In the genomic region with DNA sequence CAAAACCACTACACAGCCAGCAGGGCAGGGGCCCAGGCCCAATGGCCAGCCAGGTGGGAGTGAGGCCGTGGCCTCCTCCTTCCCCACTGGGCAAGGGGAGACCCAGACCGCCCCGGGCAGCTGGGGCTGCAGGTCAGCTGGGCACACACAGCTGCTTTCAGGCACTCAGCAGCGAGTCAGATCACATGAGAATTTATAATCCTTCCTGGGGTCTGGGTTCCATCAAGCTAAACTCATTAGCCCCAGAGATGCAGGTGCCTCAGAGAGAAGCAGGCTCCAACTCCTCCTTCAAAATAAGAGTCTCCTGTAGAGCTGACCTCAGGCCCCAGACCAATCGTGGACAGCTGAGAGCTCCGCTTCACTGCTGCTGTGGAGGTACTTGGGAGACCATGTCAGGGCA, we compare ENCODE assay signal across 13 mouse cellular contexts. TPM values are rescaled to one million over a fixed set of nuclear protein-coding genes. Genes with fewer than 3 reads are reported as not detected.
DNase-seq lines count a peak whose midpoint lies in the region; ATAC-seq lines count a peak whose summit lies in the region.
"Had no signal": no experiment of that assay in that cellular context is flagged by ENCODE, and none has a peak within 500 bp of the region (broad histone marks: within the 10 kb centered on the region; RNA-seq: fewer than 3 reads in every experiment).

No protein-coding gene starts in this region.

- H3K4me1 ChIP-seq in forebrain, embryonic 11.5 days (replicated peaks; ENCODE audit: control insufficient read depth, insufficient read depth, low read length) = peaks cover 11% of the 10 kb centered on the region; the same call in 1 of the 2 replicates
- H3K4me1 ChIP-seq in forebrain, embryonic 13.5 days = no peaks in the 10 kb centered on the region
- peaks cover 65% of the 10 kb centered on the region for H3K4me1 ChIP-seq in kidney, embryonic 15.5 days
- peaks cover 25% of the 10 kb centered on the region for H3K4me1 ChIP-seq in intestine, embryonic 15.5 days (replicated peaks)
- peaks cover 22% of the 10 kb centered on the region for H3K4me1 ChIP-seq in stomach, embryonic 15.5 days
- no peaks in the 10 kb centered on the region for H3K4me1 ChIP-seq in liver, embryonic 12.5 days

- H3K27me3 ChIP-seq in forebrain, embryonic 11.5 days (ENCODE audit: control insufficient read depth, insufficient read depth, low read length) = no peaks in the 10 kb centered on the region; the same call in 1 of the 2 replicates
- no peaks in the 10 kb centered on the region for H3K27me3 ChIP-seq in forebrain, embryonic 13.5 days
- H3K27me3 ChIP-seq in kidney, embryonic 15.5 days = no peaks in the 10 kb centered on the region
- no peaks in the 10 kb centered on the region for H3K27me3 ChIP-seq in intestine, embryonic 15.5 days (replicated peaks)
- no peaks in the 10 kb centered on the region for H3K27me3 ChIP-seq in stomach, embryonic 15.5 days (replicated peaks)
- no peaks in the 10 kb centered on the region; the same call in 1 of the 2 replicates for H3K27me3 ChIP-seq in liver, embryonic 12.5 days (replicated peaks)

- H3K9ac ChIP-seq in forebrain, embryonic 11.5 days (ENCODE audit: low read length) = no peak overlapping the region
- H3K9ac ChIP-seq in forebrain, embryonic 13.5 days = no peak overlapping the region
- H3K9ac ChIP-seq in kidney, embryonic 15.5 days = no peak overlapping the region
- no peak overlapping the region for H3K9ac ChIP-seq in intestine, embryonic 15.5 days
- H3K9ac ChIP-seq in stomach, embryonic 15.5 days = no peak overlapping the region
- H3K9ac ChIP-seq in liver, embryonic 12.5 days = no peak overlapping the region
- H3K9ac ChIP-seq: liver, embryonic 14.5 days had no signal

- 31% methylated on average over 6 of the region's 6 CpGs for WGBS in forebrain, embryonic 11.5 days
- 35% methylated on average over 6 of the region's 6 CpGs for WGBS in forebrain, embryonic 13.5 days
- WGBS in kidney, embryonic 15.5 days = 14% methylated on average over 6 of the region's 6 CpGs
- 30% methylated on average over 6 of the region's 6 CpGs for WGBS in intestine, embryonic 15.5 days
- WGBS in stomach, embryonic 15.5 days = 28% methylated on average over 6 of the region's 6 CpGs
- WGBS in liver, embryonic 12.5 days (ENCODE audit: insufficient replicate concordance) = 53% methylated on average over 6 of the region's 6 CpGs

- no peaks in the 10 kb centered on the region for H3K36me3 ChIP-seq in forebrain, embryonic 11.5 days (ENCODE audit: control insufficient read depth, insufficient read depth, low read length)
- no peaks in the 10 kb centered on the region for H3K36me3 ChIP-seq in forebrain, embryonic 13.5 days (ENCODE audit: poor library complexity, severe bottlenecking)
- no peaks in the 10 kb centered on the region for H3K36me3 ChIP-seq in kidney, embryonic 15.5 days
- no peaks in the 10 kb centered on the region for H3K36me3 ChIP-seq in intestine, embryonic 15.5 days
- H3K36me3 ChIP-seq in stomach, embryonic 15.5 days = no peaks in the 10 kb centered on the region
- no peaks in the 10 kb centered on the region for H3K36me3 ChIP-seq in liver, embryonic 12.5 days

- H3K4me2 ChIP-seq in forebrain, embryonic 11.5 days (ENCODE audit: low read depth, low read length, severe bottlenecking) = no peak overlapping the region
- no peak overlapping the region for H3K4me2 ChIP-seq in forebrain, embryonic 13.5 days
- H3K4me2 ChIP-seq in kidney, embryonic 15.5 days = no peak overlapping the region
- H3K4me2 ChIP-seq in intestine, embryonic 15.5 days (replicated peaks) = no peak overlapping the region
- no peak overlapping the region for H3K4me2 ChIP-seq in stomach, embryonic 15.5 days
- H3K4me2 ChIP-seq in liver, embryonic 12.5 days = no peak overlapping the region

- no peak overlapping the region for H3K27ac ChIP-seq in forebrain, embryonic 11.5 days (ENCODE audit: low read depth, low read length)
- H3K27ac ChIP-seq in forebrain, embryonic 13.5 days = no peak overlapping the region
- H3K27ac ChIP-seq in kidney, embryonic 15.5 days = peak overlapping the region; percentile 74
- H3K27ac ChIP-seq in intestine, embryonic 15.5 days = peak overlapping the region; percentile 51; the same call in 1 of the 2 replicates
- H3K27ac ChIP-seq in stomach, embryonic 15.5 days = no peak overlapping the region; the same call in 1 of the 2 replicates
- no peak overlapping the region for H3K27ac ChIP-seq in liver, embryonic 12.5 days
- H3K27ac ChIP-seq: liver, embryonic 14.5 days had no signal

- DNase-seq in forebrain, embryonic 11.5 days (ENCODE audit: low spot score) = no peak
- DNase-seq in kidney, postnatal 14 days = no peak
- DNase-seq in adrenal gland, postnatal 10 days = no peak
- DNase-seq: cerebellum, adult 8-10 months; kidney, adult 8-10 months; lung, postnatal 36 days had no signal

- 0 out of 2 replicates have a peak, but pooled peaks have one; percentile 11 for ATAC-seq in forebrain, embryonic 11.5 days (replicated peaks; ENCODE audit: low FRiP score)
- ATAC-seq in forebrain, embryonic 13.5 days = no peak
- peak; percentile 26; the same call in 1 of the 2 replicates for ATAC-seq in kidney, embryonic 15.5 days (replicated peaks; ENCODE audit: low FRiP score)
- ATAC-seq in intestine, embryonic 15.5 days = peak; percentile 42
- peak; percentile 37; the same call in 1 of the 2 replicates for ATAC-seq in stomach, embryonic 15.5 days (ENCODE audit: insufficient read depth, low FRiP score, low read depth)
- ATAC-seq in liver, embryonic 12.5 days = no peak

- H3K4me3 ChIP-seq in forebrain, embryonic 11.5 days (ENCODE audit: low read depth, low read length) = no peak overlapping the region
- no peak overlapping the region for H3K4me3 ChIP-seq in forebrain, embryonic 13.5 days
- no peak overlapping the region for H3K4me3 ChIP-seq in kidney, embryonic 15.5 days (replicated peaks)
- H3K4me3 ChIP-seq in intestine, embryonic 15.5 days (replicated peaks) = no peak overlapping the region
- H3K4me3 ChIP-seq in stomach, embryonic 15.5 days (replicated peaks) = no peak overlapping the region
- H3K4me3 ChIP-seq in liver, embryonic 12.5 days = no peak overlapping the region

- H3K9me3 ChIP-seq in forebrain, embryonic 11.5 days (ENCODE audit: control insufficient read depth, low read length) = no peaks in the 10 kb centered on the region
- H3K9me3 ChIP-seq in forebrain, embryonic 13.5 days (replicated peaks) = no peaks in the 10 kb centered on the region
- no peaks in the 10 kb centered on the region for H3K9me3 ChIP-seq in kidney, embryonic 15.5 days (replicated peaks)
- H3K9me3 ChIP-seq in intestine, embryonic 15.5 days = no peaks in the 10 kb centered on the region
- no peaks in the 10 kb centered on the region for H3K9me3 ChIP-seq in stomach, embryonic 15.5 days
- H3K9me3 ChIP-seq in liver, embryonic 12.5 days (replicated peaks) = no peaks in the 10 kb centered on the region

RNA-seq across cellular contexts. Expression of a gene that starts 15.2 kb away (rescaled TPM):
- 18.8 and 20.7 TPM in 2 replicates for polyA plus RNA-seq in forebrain, embryonic 11.5 days (2014; fragmentation: Nextera tagmentation; extraction: Ambion mirVana)
- 6.9 and 7.2 TPM in 2 replicates for polyA plus RNA-seq in forebrain, embryonic 13.5 days (2015; fragmentation: Nextera tagmentation; extraction: Ambion mirVana)
- polyA plus RNA-seq in kidney, embryonic 15.5 days (2015; fragmentation: Nextera tagmentation; extraction: Ambion mirVana) = 43.0 and 46.3 TPM in 2 replicates
- 17.4 and 22.4 TPM in 2 replicates for polyA plus RNA-seq in intestine, embryonic 15.5 days (2015; fragmentation: Nextera tagmentation; extraction: Ambion mirVana)
- 22.9 and 27.1 TPM in 2 replicates for polyA plus RNA-seq in stomach, embryonic 15.5 days (2015; fragmentation: Nextera tagmentation; extraction: Ambion mirVana)
- 3.3 and 4.4 TPM in 2 replicates for polyA plus RNA-seq in liver, embryonic 12.5 days (2016; fragmentation: Nextera tagmentation; extraction: Ambion mirVana)
- total RNA-seq in adrenal gland, postnatal 10 days (2021) = 10 to 100 TPM in 1 of 2 experiments, 1 to 10 TPM in 1; 7.9 to 10.1 TPM

RNA-seq across cellular contexts. Expression of a gene that starts 52.5 kb away (rescaled TPM):
- 0.47 and 0.71 TPM in 2 replicates for polyA plus RNA-seq in forebrain, embryonic 11.5 days (2014; fragmentation: Nextera tagmentation; extraction: Ambion mirVana)
- 0.13 and 0.45 TPM in 2 replicates for polyA plus RNA-seq in forebrain, embryonic 13.5 days (2015; fragmentation: Nextera tagmentation; extraction: Ambion mirVana)
- polyA plus RNA-seq in kidney, embryonic 15.5 days (2015; fragmentation: Nextera tagmentation; extraction: Ambion mirVana) = 0.08 and 0.09 TPM in 2 replicates
- 0.35 TPM in 1 of 2 replicates, not detected in the other for polyA plus RNA-seq in intestine, embryonic 15.5 days (2015; fragmentation: Nextera tagmentation; extraction: Ambion mirVana)
- 0.06 and 0.31 TPM in 2 replicates for polyA plus RNA-seq in stomach, embryonic 15.5 days (2015; fragmentation: Nextera tagmentation; extraction: Ambion mirVana)
- 0.10 TPM in 1 of 2 replicates, not detected in the other for polyA plus RNA-seq in liver, embryonic 12.5 days (2016; fragmentation: Nextera tagmentation; extraction: Ambion mirVana)
- not detected for total RNA-seq in adrenal gland, postnatal 10 days (2021)
- total RNA-seq: heart, adult 8-10 months had no signal

Comparison
In these comparisons a context has a peak if more than half of its experiments do, and no peak if none do; other contexts are left out.
1. ATAC-seq: peak in forebrain, embryonic 11.5 days (single experiment), kidney, embryonic 15.5 days (single experiment), intestine, embryonic 15.5 days (single experiment) and stomach, embryonic 15.5 days (single experiment); none in forebrain, embryonic 13.5 days (single experiment) and liver, embryonic 12.5 days (single experiment).
2. H3K27ac ChIP-seq: peak in kidney, embryonic 15.5 days (single experiment) and intestine, embryonic 15.5 days (single experiment); none in forebrain, embryonic 11.5 days (single experiment), forebrain, embryonic 13.5 days (single experiment), stomach, embryonic 15.5 days (single experiment) and liver, embryonic 12.5 days (single experiment).